Mouse (Mus musculus) frontal cortex, postnatal 14 days (tissue): ENCODE data around the gene Gm29582.
"Not testable (repeated sequence)": the region's sequence is repeated elsewhere in the genome, so short reads cannot be mapped to it uniquely, and the experiment has no call there.

Experiments used
- DNase-seq, 2 experiments: peaks; one replicate each; pipeline ENCODE4 v3.0.0; 2022; ENCODE audit warnings: low spot score in 2 of 2

The Gm29582 gene

GRCm38 (mm10) chrY:30738461-30738860, at the start of gene Gm29582:
Gene Gm29582, minus strand, starts transcription at chrY:30738561.
- DNase-seq, result not testable (repeated sequence)
